Mouse (Mus musculus) limb, embryonic 14.5 days (tissue): ENCODE measurements around the gene Trafd1. TPM values are rescaled to one million over a fixed set of nuclear protein-coding genes. Genes with fewer than 3 reads are reported as not detected.

Source experiments
- ATAC-seq: fragments of 200-750 bp; cut with Nextera tagmentation; 2 replicates; pipeline ENCODE4 v1.8.0; 2017; ENCODE audit warnings: low read depth, moderate number of reproducible peaks, moderate TSS enrichment; ENCODE audit not compliant: low FRiP score
- DNase-seq: peaks from one replicate; pipeline ENCODE4 v3.0.0-alpha.2; 2015; ENCODE audit warnings: low spot score
- H3K27ac ChIP-seq: fragments of 300-500 bp; sonication (generic); replicated peaks from 2 replicates; pipeline ENCODE4 v1.5.1; 2014; ENCODE audit warnings: low read depth, mild to moderate bottlenecking, low read length, moderate library complexity, mixed read lengths
- H3K27me3 ChIP-seq: fragments of 300-500 bp; sonication (generic); 2 replicates; pipeline ENCODE4 v1.6.1; 2014; ENCODE audit warnings: low read length, mixed read lengths; ENCODE audit not compliant: control insufficient read depth, insufficient read depth
- H3K36me3 ChIP-seq: fragments of 300-500 bp; sonication (generic); 2 replicates; pipeline ENCODE4 v1.6.1; 2014; ENCODE audit warnings: mild to moderate bottlenecking, low read length, moderate library complexity, mixed read lengths; ENCODE audit not compliant: control insufficient read depth, insufficient read depth
- H3K4me1 ChIP-seq: fragments of 300-500 bp; sonication (generic); 2 replicates; pipeline ENCODE4 v1.6.1; 2014; ENCODE audit warnings: antibody characterized with exemption, low read length, mixed read lengths; ENCODE audit not compliant: control insufficient read depth, insufficient read depth
- H3K4me2 ChIP-seq: fragments of 300-500 bp; sonication (generic); replicated peaks from 2 replicates; pipeline ENCODE4 v1.6.1; 2014; ENCODE audit warnings: low read depth, mild to moderate bottlenecking, low read length, moderate library complexity; ENCODE audit not compliant: severe bottlenecking
- H3K4me3 ChIP-seq: fragments of 300-500 bp; sonication (generic); replicated peaks from 2 replicates; pipeline ENCODE4 v1.5.1; 2014; ENCODE audit warnings: low read length
- H3K9ac ChIP-seq: fragments of 300-500 bp; sonication (generic); 2 replicates; pipeline ENCODE4 v1.6.1; 2014; ENCODE audit warnings: mild to moderate bottlenecking, low read depth, low read length, moderate library complexity; ENCODE audit not compliant: severe bottlenecking
- H3K9me3 ChIP-seq: fragments of 300-500 bp; sonication (generic); 2 replicates; pipeline ENCODE4 v1.6.1; 2016; ENCODE audit warnings: low read length; ENCODE audit not compliant: control insufficient read depth
- POLR2A ChIP-seq: fragments of 200-500 bp; IDR thresholded peaks from 2 replicates; pipeline ENCODE4 v1.8.0; 2012; ENCODE audit warnings: inconsistent platforms, mild to moderate bottlenecking, moderate library complexity, borderline replicate concordance; ENCODE audit not compliant: insufficient read depth, insufficient read length; ENCODE audit errors: extremely low read depth
- WGBS: fragments of 180-500 bp; shearing (Covaris S2); extraction: QIAGEN DNeasy Blood & Tissue Kit; methylation state at CpG from one replicate; pipeline ENCODE4 v1.1.7; 2014; 5-methylcytosine and 5-hydroxymethylcytosine counted together
- polyA plus RNA-seq, 2 experiments: library from polyadenylated mRNA; depleted of rRNA in 1 of 2; stranded (reverse) in 1 of 2; unstranded in 1 of 2; fragments of >200 nt; fragmentation: Nextera tagmentation in 1 of 2; extraction: Ambion mirVana in 1 of 2; gene quantifications; 2 replicates each; pipeline versions ENCODE4 v1.2.1 to v1.2.3; 2012 to 2014

Gene Trafd1
- polyA plus RNA-seq (2012; rRNA removed) (102 and 109 TPM in 2 replicates), polyA plus RNA-seq (2014; fragmentation: Nextera tagmentation; extraction: Ambion mirVana) (70.2 and 74.7 TPM in 2 replicates)

- peaks cover 21% of the 10 kb centered on the region for H3K36me3 ChIP-seq
- ATAC-seq (peak; percentile 95), DNase-seq (peak; percentile 93)
- peak within 1 kb of the TSS; percentile 68 for H3K27ac ChIP-seq
- H3K4me3 ChIP-seq: peak within 1 kb of the TSS; percentile 74
- TF ChIP-seq POLR2A: no peak
- H3K4me1 ChIP-seq: peaks cover 15% of the 10 kb centered on the region; the same call in 1 of the 2 replicates
- peaks cover 6% of the 10 kb centered on the region; the same call in 1 of the 2 replicates for H3K9me3 ChIP-seq
- no peaks in the 10 kb centered on the region for H3K27me3 ChIP-seq
- H3K4me2 ChIP-seq: peak within 1 kb of the TSS; percentile 71
- H3K9ac ChIP-seq: peak within 1 kb of the TSS; percentile 79
- under 1% methylated on average over 25 of the region's 45 CpGs for WGBS
Measured at GRCm38 (mm10) chr5:121385461-121386119, at the start of gene Trafd1. Trafd1 (minus strand) TSS chr5:121385632.

GRCm38 (mm10) chr5:121428954-121429353 is 43.5 kb upstream of the Trafd1 start:
- H3K9me3 ChIP-seq: no peaks in the 10 kb centered on the region
- H3K27me3 ChIP-seq: no peaks in the 10 kb centered on the region
- ATAC-seq: no peak
- H3K4me1 ChIP-seq: no peaks in the 10 kb centered on the region
- no peak overlapping the region for H3K9ac ChIP-seq
- DNase-seq: no peak
- no peak overlapping the region for H3K27ac ChIP-seq
- 82% methylated on average over 3 of the region's 3 CpGs for WGBS
- TF ChIP-seq POLR2A: no peak
- no peak overlapping the region for H3K4me2 ChIP-seq
- H3K36me3 ChIP-seq: peaks cover 99% of the 10 kb centered on the region
- no peak overlapping the region for H3K4me3 ChIP-seq

DNA sequence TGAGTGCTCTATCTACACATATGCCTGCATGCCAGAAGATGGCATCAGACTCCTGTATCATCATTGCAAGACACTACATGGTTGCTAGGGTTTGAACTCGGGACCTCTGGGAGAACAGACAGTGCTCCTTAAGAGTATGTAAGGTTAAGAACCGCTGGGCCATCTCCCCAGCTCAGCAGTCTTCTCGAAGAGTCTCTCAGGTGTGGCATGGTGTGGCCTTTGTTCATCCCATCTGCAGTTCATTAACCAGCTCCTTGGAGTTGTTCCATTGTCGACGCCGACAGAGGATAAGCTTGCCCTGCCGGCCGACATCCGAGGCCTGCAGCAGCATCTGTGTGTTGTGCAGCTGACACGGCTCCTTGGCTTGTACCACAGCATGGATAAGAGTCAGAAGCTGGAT is 37.9 kb upstream of the Trafd1 start:
- no peak for DNase-seq
- ATAC-seq: no peak

DNA sequence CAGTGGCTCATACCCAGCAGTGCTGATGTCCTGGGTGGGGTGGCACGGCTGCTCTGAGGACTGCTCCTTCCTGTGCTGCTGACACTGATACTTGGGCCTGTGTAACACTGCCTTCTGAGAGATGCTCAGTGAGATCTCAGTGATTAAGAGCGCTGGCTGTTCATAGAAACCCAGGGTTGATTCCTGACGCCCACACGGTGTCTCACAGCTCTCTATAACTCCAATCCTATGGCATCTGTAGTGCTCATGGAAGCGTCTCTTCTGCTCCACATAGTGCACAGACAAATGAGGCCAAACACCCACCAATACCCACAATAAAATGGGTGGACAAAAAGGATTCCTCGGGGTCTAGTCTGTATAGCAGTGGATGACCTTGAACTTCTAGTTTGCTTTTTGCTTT is 37.4 kb upstream of the Trafd1 start:
- no peak for TF ChIP-seq POLR2A
- Histone ChIP-seq H3K9me3 (no peaks in the 10 kb centered on the region), H3K27me3 (no peaks in the 10 kb centered on the region), H3K4me2 (no peak overlapping the region), H3K4me3 (no peak overlapping the region), H3K27ac (no peak overlapping the region), H3K4me1 (no peaks in the 10 kb centered on the region), H3K9ac (no peak overlapping the region), H3K36me3 (peaks cover 95% of the 10 kb centered on the region)
- 91% methylated on average over 6 of the region's 6 CpGs for WGBS
- no peak for ATAC-seq
- no peak for DNase-seq

More for the DNA sequence above, 37.9 kb upstream of the Trafd1 start:
- no peaks in the 10 kb centered on the region for H3K9me3 ChIP-seq
- no peak overlapping the region for H3K27ac ChIP-seq
- H3K4me3 ChIP-seq: no peak overlapping the region
- H3K4me1 ChIP-seq: no peaks in the 10 kb centered on the region
- 65% methylated on average over 10 of the region's 10 CpGs for WGBS
- TF ChIP-seq POLR2A: no peak
- H3K4me2 ChIP-seq: no peak overlapping the region
- peaks cover 95% of the 10 kb centered on the region for H3K36me3 ChIP-seq
- no peak overlapping the region for H3K9ac ChIP-seq
- H3K27me3 ChIP-seq: no peaks in the 10 kb centered on the region

- Histone ChIP-seq H3K4me3 (no peak overlapping the region), H3K9me3 (no peaks in the 10 kb centered on the region), H3K4me1 (no peaks in the 10 kb centered on the region), H3K9ac (no peak overlapping the region), H3K36me3 (peaks cover 95% of the 10 kb centered on the region), H3K27ac (no peak overlapping the region), H3K4me2 (no peak overlapping the region), H3K27me3 (no peaks in the 10 kb centered on the region)
- TF ChIP-seq POLR2A: no peak
- ATAC-seq (no peak), DNase-seq (no peak)
- WGBS: 90% methylated on average over 9 of the region's 9 CpGs
Measured at GRCm38 (mm10) chr5:121420721-121421120, 35.3 kb upstream of the Trafd1 start.
